Mouse (Mus musculus): Measurements from ENCODE around the gene Pim3. TPM values are rescaled to one million over a fixed set of nuclear protein-coding genes. Genes with fewer than 3 reads are reported as not detected.

Pim3 gene
- polyA plus RNA-seq, 1 experiment from 2014 or later: 47.1 TPM

GRCm38 (mm10) chr15:88889994-88890393 lies 28.0 kb downstream of the Pim3 start:
- WGBS: 88% methylated on average over 3 of the region's 3 CpGs
- Histone ChIP-seq H3K27ac (replicated peaks in 1 of 2; ENCODE audit: control insufficient read depth in 1 of 2, insufficient read depth in 1 of 2, low read depth in 2 of 2, low read length in 2 of 2) (no peak overlapping the region), H3K36me3 (ENCODE audit: control insufficient read depth, insufficient read depth, low read length) (no peaks in the 10 kb centered on the region), H3K4me1 (ENCODE audit: control insufficient read depth in 2 of 2, insufficient read depth in 2 of 2, low read length in 2 of 2) (peaks cover 6 to 11% of the 10 kb centered on the region in 2 experiments), H3K4me3 (ENCODE audit: control insufficient read depth in 1 of 2, insufficient read depth in 1 of 2, low read depth in 1 of 2, low read length in 2 of 2) (0 out of 4 replicates have a peak overlapping the region, but pooled peaks of 1 of the 2 experiments have one; percentile 57), H3K4me2 (ENCODE audit: low read length) (peak overlapping the region; percentile 98), H3K9me3 (ENCODE audit: control insufficient read depth, low read length) (no peaks in the 10 kb centered on the region), H3K9ac (ENCODE audit: low read length) (no peak overlapping the region), H3K27me3 (ENCODE audit: control insufficient read depth, insufficient read depth, low read length) (0 out of 2 replicates have a peak, but pooled peaks cover 7% of the 10 kb centered on the region)
- no peak for ATAC-seq (ENCODE audit: insufficient number of reproducible peaks, insufficient read depth, low FRiP score, low read depth)

GRCm38 (mm10) chr15:88890751-88891675 lies 29.0 kb downstream of the Pim3 start:
- peak overlapping the region; percentile 74 for H3K9ac ChIP-seq (ENCODE audit: low read length)
- peak overlapping the region; percentile 98 for H3K4me2 ChIP-seq (ENCODE audit: low read length)
- H3K9me3 ChIP-seq (ENCODE audit: control insufficient read depth, low read length): no peaks in the 10 kb centered on the region
- 0 out of 2 replicates have a peak, but pooled peaks cover 7% of the 10 kb centered on the region for H3K27me3 ChIP-seq (ENCODE audit: control insufficient read depth, insufficient read depth, low read length)
- 2% methylated on average over 31 of the region's 41 CpGs for WGBS
- peak overlapping the region; percentile 54 to 57 for H3K4me3 ChIP-seq (ENCODE audit: control insufficient read depth in 1 of 2, insufficient read depth in 1 of 2, low read depth in 1 of 2, low read length in 2 of 2)
- 0 out of 4 replicates have a peak overlapping the region, but pooled peaks of 1 of the 2 experiments have one; percentile 24 for H3K27ac ChIP-seq (replicated peaks in 1 of 2; ENCODE audit: control insufficient read depth in 1 of 2, insufficient read depth in 1 of 2, low read depth in 2 of 2, low read length in 2 of 2)
- no peaks in the 10 kb centered on the region for H3K36me3 ChIP-seq (ENCODE audit: control insufficient read depth, insufficient read depth, low read length)
- peaks cover 6 to 11% of the 10 kb centered on the region in 2 experiments for H3K4me1 ChIP-seq (ENCODE audit: control insufficient read depth in 2 of 2, insufficient read depth in 2 of 2, low read length in 2 of 2)
- ATAC-seq (ENCODE audit: insufficient number of reproducible peaks, insufficient read depth, low FRiP score, low read depth): peak; percentile 80

- H3K4me1 ChIP-seq (ENCODE audit: control insufficient read depth in 2 of 2, insufficient read depth in 2 of 2, low read length in 2 of 2): peaks cover 6 to 11% of the 10 kb centered on the region in 2 experiments
- H3K4me2 ChIP-seq (ENCODE audit: low read length): peak overlapping the region; percentile 98
- 0 out of 2 replicates have a peak, but pooled peaks cover 7% of the 10 kb centered on the region for H3K27me3 ChIP-seq (ENCODE audit: control insufficient read depth, insufficient read depth, low read length)
- H3K27ac ChIP-seq (replicated peaks in 1 of 2; ENCODE audit: control insufficient read depth in 1 of 2, insufficient read depth in 1 of 2, low read depth in 2 of 2, low read length in 2 of 2): no peak overlapping the region
- no peaks in the 10 kb centered on the region for H3K9me3 ChIP-seq (ENCODE audit: control insufficient read depth, low read length)
- no peaks in the 10 kb centered on the region for H3K36me3 ChIP-seq (ENCODE audit: control insufficient read depth, insufficient read depth, low read length)
- no peak for ATAC-seq (ENCODE audit: insufficient number of reproducible peaks, insufficient read depth, low FRiP score, low read depth)
- H3K4me3 ChIP-seq (ENCODE audit: control insufficient read depth in 1 of 2, insufficient read depth in 1 of 2, low read depth in 1 of 2, low read length in 2 of 2): peak overlapping the region; percentile 54 to 57; a peak in 3 of 4 replicates
- 67% methylated on average over 8 of the region's 8 CpGs for WGBS
- no peak overlapping the region for H3K9ac ChIP-seq (ENCODE audit: low read length)
Observed at GRCm38 (mm10) chr15:88891676-88892040, 29.7 kb downstream of the Pim3 start.

- H3K36me3 ChIP-seq (ENCODE audit: control insufficient read depth, insufficient read depth, low read length): no peaks in the 10 kb centered on the region
- WGBS: 83% methylated on average over 1 of the region's 1 CpGs
- no peaks in the 10 kb centered on the region for H3K9me3 ChIP-seq (ENCODE audit: control insufficient read depth, low read length)
- H3K27me3 ChIP-seq (ENCODE audit: control insufficient read depth, insufficient read depth, low read length): 0 out of 2 replicates have a peak, but pooled peaks cover 7% of the 10 kb centered on the region
- H3K4me2 ChIP-seq (ENCODE audit: low read length): no peak overlapping the region
- H3K27ac ChIP-seq (replicated peaks in 1 of 2; ENCODE audit: control insufficient read depth in 1 of 2, insufficient read depth in 1 of 2, low read depth in 2 of 2, low read length in 2 of 2): no peak overlapping the region
- H3K9ac ChIP-seq (ENCODE audit: low read length): no peak overlapping the region
- H3K4me3 ChIP-seq (ENCODE audit: control insufficient read depth in 1 of 2, insufficient read depth in 1 of 2, low read depth in 1 of 2, low read length in 2 of 2): no peak overlapping the region
- ATAC-seq (ENCODE audit: insufficient number of reproducible peaks, insufficient read depth, low FRiP score, low read depth): no peak
- H3K4me1 ChIP-seq (ENCODE audit: control insufficient read depth in 2 of 2, insufficient read depth in 2 of 2, low read length in 2 of 2): peaks cover 6 to 11% of the 10 kb centered on the region in 2 experiments
Observed at GRCm38 (mm10) chr15:88892252-88892651, 30.3 kb downstream of the Pim3 start.

GRCm38 (mm10) chr15:88892876-88893275 lies 30.9 kb downstream of the Pim3 start:
- H3K36me3 ChIP-seq (ENCODE audit: control insufficient read depth, insufficient read depth, low read length): no peaks in the 10 kb centered on the region
- no peak for ATAC-seq (ENCODE audit: insufficient number of reproducible peaks, insufficient read depth, low FRiP score, low read depth)
- no peaks in the 10 kb centered on the region for H3K9me3 ChIP-seq (ENCODE audit: control insufficient read depth, low read length)
- no peak overlapping the region for H3K4me2 ChIP-seq (ENCODE audit: low read length)
- H3K9ac ChIP-seq (ENCODE audit: low read length): no peak overlapping the region
- no peak overlapping the region for H3K4me3 ChIP-seq (ENCODE audit: control insufficient read depth in 1 of 2, insufficient read depth in 1 of 2, low read depth in 1 of 2, low read length in 2 of 2)
- WGBS: 73% methylated on average over 5 of the region's 5 CpGs
- 0 out of 2 replicates have a peak, but pooled peaks cover 7% of the 10 kb centered on the region for H3K27me3 ChIP-seq (ENCODE audit: control insufficient read depth, insufficient read depth, low read length)
- H3K27ac ChIP-seq (replicated peaks in 1 of 2; ENCODE audit: control insufficient read depth in 1 of 2, insufficient read depth in 1 of 2, low read depth in 2 of 2, low read length in 2 of 2): no peak overlapping the region
- H3K4me1 ChIP-seq (ENCODE audit: control insufficient read depth in 2 of 2, insufficient read depth in 2 of 2, low read length in 2 of 2): peaks cover 6 to 11% of the 10 kb centered on the region in 2 experiments

- Histone ChIP-seq H3K9me3 (ENCODE audit: control insufficient read depth, low read length) (no peaks in the 10 kb centered on the region), H3K36me3 (ENCODE audit: control insufficient read depth, insufficient read depth, low read length) (no peaks in the 10 kb centered on the region), H3K9ac (ENCODE audit: low read length) (no peak overlapping the region), H3K27me3 (ENCODE audit: control insufficient read depth, insufficient read depth, low read length) (0 out of 2 replicates have a peak, but pooled peaks cover 7% of the 10 kb centered on the region), H3K4me1 (ENCODE audit: control insufficient read depth in 2 of 2, insufficient read depth in 2 of 2, low read length in 2 of 2) (peaks cover 6 to 11% of the 10 kb centered on the region in 2 experiments), H3K4me2 (ENCODE audit: low read length) (no peak overlapping the region), H3K27ac (replicated peaks in 1 of 2; ENCODE audit: control insufficient read depth in 1 of 2, insufficient read depth in 1 of 2, low read depth in 2 of 2, low read length in 2 of 2) (no peak overlapping the region), H3K4me3 (ENCODE audit: control insufficient read depth in 1 of 2, insufficient read depth in 1 of 2, low read depth in 1 of 2, low read length in 2 of 2) (no peak overlapping the region)
- 58% methylated on average over 7 of the region's 7 CpGs for WGBS
- ATAC-seq (ENCODE audit: insufficient number of reproducible peaks, insufficient read depth, low FRiP score, low read depth): no peak
Observed at GRCm38 (mm10) chr15:88895119-88895518, 33.1 kb downstream of the Pim3 start.

GRCm38 (mm10) chr15:88895891-88896290 lies 33.9 kb downstream of the Pim3 start:
- Histone ChIP-seq H3K9ac (ENCODE audit: low read length) (no peak overlapping the region), H3K36me3 (ENCODE audit: control insufficient read depth, insufficient read depth, low read length) (no peaks in the 10 kb centered on the region), H3K4me2 (ENCODE audit: low read length) (no peak overlapping the region), H3K27me3 (ENCODE audit: control insufficient read depth, insufficient read depth, low read length) (0 out of 2 replicates have a peak, but pooled peaks cover 7% of the 10 kb centered on the region), H3K4me1 (ENCODE audit: control insufficient read depth in 2 of 2, insufficient read depth in 2 of 2, low read length in 2 of 2) (peaks cover 5 to 6% of the 10 kb centered on the region in 2 experiments), H3K27ac (replicated peaks in 1 of 2; ENCODE audit: control insufficient read depth in 1 of 2, insufficient read depth in 1 of 2, low read depth in 2 of 2, low read length in 2 of 2) (no peak overlapping the region), H3K9me3 (ENCODE audit: control insufficient read depth, low read length) (no peaks in the 10 kb centered on the region), H3K4me3 (ENCODE audit: control insufficient read depth in 1 of 2, insufficient read depth in 1 of 2, low read depth in 1 of 2, low read length in 2 of 2) (no peak overlapping the region)
- no peak for ATAC-seq (ENCODE audit: insufficient number of reproducible peaks, insufficient read depth, low FRiP score, low read depth)
- WGBS: 85% methylated on average over 6 of the region's 6 CpGs

Data from heart, embryonic 14.5 days (tissue).